Mouse (Mus musculus) intestine, embryonic 14.5 days (tissue): ENCODE measurements around the gene 2010111I01Rik. TPM values are rescaled to one million over a fixed set of nuclear protein-coding genes. Genes with fewer than 3 reads are reported as not detected.
A peak's percentile ranks its signal among the peaks of the same experiment; 100 is the strongest.

Experiments used
- ATAC-seq: fragments of 200-750 bp; cut with Nextera tagmentation; replicated peaks from 2 replicates; pipeline ENCODE4 v1.8.0; 2017; ENCODE audit warnings: low read depth, moderate number of reproducible peaks, moderate TSS enrichment, moderate library complexity; ENCODE audit not compliant: low FRiP score, low TSS enrichment
- DNase-seq: peaks from one replicate; pipeline ENCODE4 v3.0.0-alpha.2; 2018; ENCODE audit warnings: low spot score
- H3K27ac ChIP-seq: fragments of 300-500 bp; sonication (generic); 2 replicates; pipeline ENCODE4 v1.5.1; 2014; ENCODE audit warnings: low read depth, mild to moderate bottlenecking, control low read depth
- H3K27me3 ChIP-seq: fragments of 300-500 bp; sonication (generic); replicated peaks from 2 replicates; pipeline ENCODE4 v1.6.1; 2014; ENCODE audit warnings: low read length, control low read depth; ENCODE audit not compliant: control insufficient read depth, insufficient read depth
- H3K36me3 ChIP-seq: fragments of 300-500 bp; sonication (generic); 2 replicates; pipeline ENCODE4 v1.6.1; 2014; ENCODE audit warnings: low read length, control low read depth; ENCODE audit not compliant: control insufficient read depth, insufficient read depth
- H3K4me1 ChIP-seq: fragments of 300-500 bp; sonication (generic); replicated peaks from 2 replicates; pipeline ENCODE4 v1.6.1; 2014; ENCODE audit warnings: low read length, control low read depth, mixed read lengths; ENCODE audit not compliant: control insufficient read depth, insufficient read depth
- H3K4me2 ChIP-seq: fragments of 300-500 bp; sonication (generic); 2 replicates; pipeline ENCODE4 v1.6.1; 2014; ENCODE audit warnings: low read length
- H3K4me3 ChIP-seq: fragments of 300-500 bp; sonication (generic); 2 replicates; pipeline ENCODE4 v1.5.1; 2014; ENCODE audit warnings: low read depth, low read length, control low read depth, mixed read lengths
- H3K9ac ChIP-seq: fragments of 300-500 bp; sonication (generic); 2 replicates; pipeline ENCODE4 v1.6.1; 2014; ENCODE audit warnings: mild to moderate bottlenecking, low read length
- H3K9me3 ChIP-seq: fragments of 300-500 bp; sonication (generic); 2 replicates; pipeline ENCODE4 v1.6.1; 2016; ENCODE audit warnings: low read length, control low read depth; ENCODE audit not compliant: control insufficient read depth
- WGBS: fragments of 180-500 bp; shearing (Covaris S2); extraction: QIAGEN DNeasy Blood & Tissue Kit; methylation state at CpG from one replicate; pipeline ENCODE4 v1.1.7; 2014; 5-methylcytosine and 5-hydroxymethylcytosine counted together
- polyA plus RNA-seq: library from polyadenylated mRNA; unstranded; fragments of >200 nt; fragmentation: Nextera tagmentation; extraction: Ambion mirVana; gene quantifications from 2 replicates; pipeline ENCODE4 v1.2.1, GENCODE M21; 2014

2010111I01Rik gene
- polyA plus RNA-seq, 1 experiment from 2014 or later = 135 TPM

DNA sequence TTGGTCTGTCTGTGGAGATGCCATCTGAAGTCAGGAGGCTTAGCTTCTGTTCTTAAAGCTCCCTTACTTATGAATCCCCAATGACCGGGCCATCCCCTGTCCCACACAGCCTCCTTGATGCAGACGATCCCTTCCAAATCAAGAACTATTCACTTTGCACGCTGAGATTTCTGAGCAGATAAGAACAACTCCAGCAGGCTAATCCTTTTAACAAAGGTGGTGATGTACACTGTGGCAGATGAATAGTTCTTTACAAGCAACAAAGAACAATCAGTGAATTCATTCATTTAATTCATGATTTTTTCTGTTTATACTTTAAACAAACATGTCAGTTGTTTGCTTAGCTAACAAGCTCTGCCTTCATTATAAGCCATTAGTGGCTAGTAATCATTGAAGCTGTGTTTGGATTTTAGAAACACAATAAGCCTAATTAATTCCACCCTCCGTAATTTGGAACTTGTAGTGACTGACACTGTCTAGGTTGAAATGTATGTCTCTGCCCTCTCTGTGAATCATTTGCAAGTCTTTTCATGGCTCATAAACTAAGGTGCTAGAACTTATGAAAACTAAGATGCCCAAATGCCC lies 182.0 kb downstream of the 2010111I01Rik start:
- ATAC-seq = no peak
- 61% methylated on average over 4 of the region's 4 CpGs for WGBS
- Histone ChIP-seq H3K4me3 (no peak overlapping the region), H3K9me3 (no peaks in the 10 kb centered on the region), H3K4me1 (no peaks in the 10 kb centered on the region), H3K36me3 (no peaks in the 10 kb centered on the region), H3K27ac (no peak overlapping the region), H3K4me2 (no peak overlapping the region), H3K27me3 (no peaks in the 10 kb centered on the region), H3K9ac (no peak overlapping the region)
- no peak for DNase-seq

DNA sequence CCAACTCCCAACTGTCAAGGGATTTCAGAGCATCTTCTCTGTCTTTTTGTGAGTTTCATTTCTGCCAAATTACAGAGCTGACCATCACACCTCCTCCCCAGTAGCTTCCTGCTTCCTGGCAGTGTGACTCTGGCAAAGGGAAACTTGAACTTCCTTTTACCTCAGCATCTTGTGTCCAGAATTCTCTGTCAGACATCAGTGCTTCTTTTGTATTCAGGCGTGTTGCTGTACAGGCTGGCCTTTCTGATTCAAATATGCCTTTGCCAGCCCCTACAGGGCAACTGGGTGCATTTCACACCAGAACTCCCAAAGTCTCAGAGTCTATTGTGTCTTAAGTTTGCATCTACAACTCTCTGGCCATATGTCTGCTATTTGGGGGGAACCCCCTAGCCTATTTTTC lies 183.5 kb downstream of the 2010111I01Rik start:
- no peak overlapping the region for H3K9ac ChIP-seq
- WGBS = 68% methylated on average over 1 of the region's 1 CpGs
- no peaks in the 10 kb centered on the region for H3K27me3 ChIP-seq
- H3K27ac ChIP-seq = no peak overlapping the region
- no peaks in the 10 kb centered on the region for H3K4me1 ChIP-seq
- no peaks in the 10 kb centered on the region for H3K9me3 ChIP-seq
- H3K4me2 ChIP-seq = no peak overlapping the region
- H3K36me3 ChIP-seq = no peaks in the 10 kb centered on the region
- ATAC-seq = no peak
- H3K4me3 ChIP-seq = no peak overlapping the region
- DNase-seq = peak; percentile 38

DNA sequence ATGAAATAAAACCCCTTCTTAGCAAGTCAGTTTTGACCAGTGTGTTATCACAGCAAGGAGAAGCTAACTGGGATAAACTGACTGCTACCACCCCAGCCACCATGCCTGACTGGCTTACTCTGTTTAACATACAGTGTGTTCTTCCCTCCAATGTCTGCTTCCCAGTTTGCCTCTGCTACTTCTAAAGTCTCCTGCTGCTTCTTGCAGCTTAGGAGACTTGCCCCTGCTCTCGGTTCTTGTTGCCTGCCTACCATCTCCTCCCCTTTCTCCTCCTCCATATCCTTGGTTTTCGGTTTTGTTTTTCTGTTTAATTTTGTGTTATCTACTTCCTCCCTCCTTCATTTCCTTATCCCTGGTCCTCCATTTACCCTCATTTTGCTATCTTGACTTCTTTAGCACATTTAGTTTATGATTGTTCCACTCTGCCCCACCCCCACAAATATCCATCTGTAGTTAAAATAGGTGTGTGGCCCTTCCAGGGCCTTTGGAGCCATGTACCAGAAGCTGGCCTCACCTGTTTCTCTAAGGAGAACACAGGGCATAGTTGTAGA lies 185.9 kb downstream of the 2010111I01Rik start:
- no peaks in the 10 kb centered on the region for H3K9me3 ChIP-seq
- WGBS = 52% methylated on average over 2 of the region's 2 CpGs
- H3K4me2 ChIP-seq = no peak overlapping the region
- H3K4me1 ChIP-seq = peaks cover 6% of the 10 kb centered on the region; the same call in 1 of the 2 replicates
- ATAC-seq (no peak), DNase-seq (no peak)
- no peak overlapping the region for H3K9ac ChIP-seq
- H3K27ac ChIP-seq = no peak overlapping the region
- no peak overlapping the region for H3K4me3 ChIP-seq
- no peaks in the 10 kb centered on the region for H3K27me3 ChIP-seq
- no peaks in the 10 kb centered on the region for H3K36me3 ChIP-seq

DNA sequence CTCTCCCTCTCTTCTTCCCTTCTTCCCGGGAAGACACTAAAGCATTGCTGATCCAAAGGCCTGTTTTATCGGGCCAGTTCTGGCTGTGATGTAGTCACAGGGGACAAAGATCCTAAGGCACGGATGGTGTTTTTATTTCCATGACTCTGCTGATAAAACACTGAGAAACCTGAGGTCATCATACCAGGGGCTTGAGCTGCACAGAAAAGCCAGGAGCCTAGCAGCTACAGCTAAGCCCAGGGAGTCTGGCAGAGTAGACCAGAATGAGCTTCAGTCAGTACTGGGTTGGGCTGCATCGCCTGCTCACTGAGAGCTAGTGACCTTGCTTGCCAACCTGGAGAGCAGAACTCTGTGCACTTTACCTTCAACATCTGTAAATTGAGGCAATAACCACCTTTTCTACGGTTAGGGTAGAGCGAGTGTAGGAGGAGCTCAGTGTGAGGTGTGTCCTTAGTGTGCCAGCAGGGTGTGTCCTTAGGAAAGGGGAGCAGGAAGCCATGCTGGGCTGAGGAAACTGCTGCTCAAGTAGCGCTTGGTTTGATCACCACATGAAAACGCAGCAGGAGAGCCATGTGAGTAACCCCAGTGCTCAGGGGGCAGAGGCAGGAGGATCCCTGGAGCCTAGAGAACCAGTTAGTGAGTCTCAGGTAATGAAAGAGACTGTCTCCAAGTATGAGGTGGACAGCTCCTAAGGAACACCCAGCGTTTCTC lies 186.5 kb downstream of the 2010111I01Rik start:
- WGBS = 78% methylated on average over 9 of the region's 9 CpGs
- H3K36me3 ChIP-seq = no peaks in the 10 kb centered on the region
- ATAC-seq = no peak
- no peak overlapping the region for H3K27ac ChIP-seq
- H3K4me2 ChIP-seq = no peak overlapping the region
- no peak for DNase-seq
- H3K4me3 ChIP-seq = no peak overlapping the region
- H3K9ac ChIP-seq = no peak overlapping the region
- H3K9me3 ChIP-seq = no peaks in the 10 kb centered on the region
- H3K27me3 ChIP-seq = no peaks in the 10 kb centered on the region
- H3K4me1 ChIP-seq = peaks cover 6% of the 10 kb centered on the region; the same call in 1 of the 2 replicates

DNA sequence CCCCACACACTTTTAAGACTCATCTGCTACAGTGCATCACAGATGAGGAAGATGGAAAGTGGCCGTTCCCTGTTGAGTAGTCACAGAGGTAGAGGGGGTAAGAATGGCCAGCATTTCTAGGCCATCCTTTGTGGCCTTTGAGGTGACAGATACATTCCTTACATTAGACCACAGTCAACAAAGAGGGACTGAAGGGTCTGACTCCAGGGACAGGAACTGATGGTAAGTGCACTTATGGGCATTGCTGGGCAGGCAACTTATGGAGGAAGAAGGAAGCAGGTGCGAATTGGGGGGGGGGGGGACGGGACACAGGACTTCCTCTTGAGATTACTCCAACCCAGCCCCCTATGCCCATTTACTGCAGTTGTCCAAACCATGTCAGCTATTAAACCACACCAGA lies 187.8 kb downstream of the 2010111I01Rik start:
- H3K9ac ChIP-seq = no peak overlapping the region
- DNase-seq (no peak), ATAC-seq (no peak)
- H3K27me3 ChIP-seq = no peaks in the 10 kb centered on the region
- H3K27ac ChIP-seq = no peak overlapping the region
- WGBS = 76% methylated on average over 3 of the region's 3 CpGs
- H3K4me3 ChIP-seq = no peak overlapping the region
- peaks cover 6% of the 10 kb centered on the region; the same call in 1 of the 2 replicates for H3K4me1 ChIP-seq
- no peak overlapping the region for H3K4me2 ChIP-seq
- H3K9me3 ChIP-seq = no peaks in the 10 kb centered on the region
- H3K36me3 ChIP-seq = no peaks in the 10 kb centered on the region

DNA sequence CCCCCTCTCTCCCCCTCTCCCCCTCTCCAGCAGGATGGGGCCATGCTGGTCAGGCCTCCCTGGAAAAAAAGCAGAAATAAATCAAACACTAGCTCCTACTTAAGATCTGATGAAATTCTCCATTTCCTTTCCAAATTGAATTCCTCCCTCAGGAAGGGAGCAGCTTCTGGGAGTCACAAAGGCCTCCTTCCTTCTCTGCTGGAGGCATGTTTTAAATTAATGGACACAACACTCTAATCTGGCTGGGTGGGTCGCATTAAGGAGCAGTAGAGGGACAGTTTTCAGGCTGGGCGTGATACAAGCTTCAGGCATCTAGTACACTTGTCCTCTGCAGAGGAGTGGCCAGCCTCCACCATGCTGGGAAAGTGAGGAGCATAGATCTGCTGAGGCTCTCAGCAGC lies 188.7 kb downstream of the 2010111I01Rik start:
- Histone ChIP-seq H3K4me3 (no peak overlapping the region), H3K4me2 (no peak overlapping the region), H3K27me3 (no peaks in the 10 kb centered on the region), H3K27ac (no peak overlapping the region), H3K4me1 (peaks cover 6% of the 10 kb centered on the region; the same call in 1 of the 2 replicates), H3K9me3 (no peaks in the 10 kb centered on the region), H3K36me3 (no peaks in the 10 kb centered on the region), H3K9ac (no peak overlapping the region)
- DNase-seq = no peak
- 38% methylated on average over 2 of the region's 2 CpGs for WGBS
- no peak; the same call in 1 of the 2 replicates for ATAC-seq

DNA sequence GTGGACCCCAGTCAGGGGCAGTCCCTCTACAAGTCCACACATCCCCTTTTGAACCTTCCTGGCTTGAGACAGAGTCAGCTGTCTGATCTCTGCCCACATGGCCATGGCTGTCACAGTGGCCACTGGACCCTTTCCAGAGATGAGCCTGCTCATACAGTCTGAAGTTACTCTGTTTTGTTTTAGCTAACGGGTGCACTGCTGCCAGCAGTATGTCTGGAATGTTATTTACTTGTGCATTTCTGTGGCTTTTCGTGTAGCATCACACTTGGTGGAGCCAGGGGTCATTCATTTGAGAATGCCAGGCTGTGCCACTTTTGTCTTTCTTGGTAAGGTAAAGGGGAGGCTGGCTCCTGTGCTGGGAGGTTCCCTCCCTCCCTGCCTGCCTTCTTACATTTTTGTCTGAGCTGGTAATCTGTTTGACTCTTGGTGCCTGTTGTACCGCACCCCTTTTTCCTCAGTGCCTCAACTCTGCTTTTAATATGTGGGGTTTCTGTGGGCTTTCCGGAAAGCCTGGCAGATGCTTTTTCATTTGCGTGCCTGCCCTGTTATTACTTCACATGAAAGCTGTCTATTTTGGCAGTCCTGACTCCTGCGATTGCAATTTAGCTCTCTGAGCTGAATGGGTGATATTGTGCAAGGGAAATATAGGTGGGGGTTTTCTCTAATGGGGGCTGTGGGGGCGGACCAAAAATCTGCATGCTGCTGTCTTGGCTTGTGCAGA lies 190.3 kb downstream of the 2010111I01Rik start:
- DNase-seq (no peak), ATAC-seq (no peak)
- WGBS = 58% methylated on average over 7 of the region's 7 CpGs
- no peak overlapping the region for H3K4me2 ChIP-seq
- no peak overlapping the region for H3K9ac ChIP-seq
- H3K4me3 ChIP-seq = no peak overlapping the region
- no peak overlapping the region for H3K27ac ChIP-seq
- H3K9me3 ChIP-seq = no peaks in the 10 kb centered on the region
- H3K4me1 ChIP-seq = peaks cover 6% of the 10 kb centered on the region; the same call in 1 of the 2 replicates
- H3K36me3 ChIP-seq = no peaks in the 10 kb centered on the region
- H3K27me3 ChIP-seq = no peaks in the 10 kb centered on the region

DNA sequence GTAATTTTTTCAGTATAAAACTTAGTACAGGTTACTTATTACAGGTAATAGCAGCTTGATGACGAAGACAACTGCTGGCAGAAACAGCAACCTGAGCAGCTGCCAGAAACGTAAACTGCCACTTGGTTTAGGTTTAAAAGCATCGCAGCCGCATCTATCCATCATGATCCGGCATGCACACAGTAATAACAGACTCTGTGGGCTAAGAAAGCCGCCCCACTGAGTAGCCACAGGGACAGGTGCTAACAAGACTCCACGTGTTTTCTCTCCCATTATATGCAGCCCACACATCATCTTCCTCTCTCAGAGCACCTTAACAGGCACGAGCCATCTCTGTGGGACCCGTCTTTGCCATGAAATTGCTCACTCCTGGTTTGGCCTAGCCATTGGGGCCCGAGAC lies 191.6 kb downstream of the 2010111I01Rik start:
- H3K4me1 ChIP-seq = peaks cover 6% of the 10 kb centered on the region; the same call in 1 of the 2 replicates
- DNase-seq = no peak

More for the DNA sequence above, 191.6 kb downstream of the 2010111I01Rik start:
- no peak overlapping the region for H3K9ac ChIP-seq
- H3K27ac ChIP-seq = no peak overlapping the region
- no peaks in the 10 kb centered on the region for H3K36me3 ChIP-seq
- no peak overlapping the region for H3K4me3 ChIP-seq
- no peaks in the 10 kb centered on the region for H3K9me3 ChIP-seq
- no peaks in the 10 kb centered on the region for H3K27me3 ChIP-seq
- no peak for ATAC-seq
- WGBS = 78% methylated on average over 10 of the region's 10 CpGs
- no peak overlapping the region for H3K4me2 ChIP-seq
